Mouse (Mus musculus): ENCODE measurements at regions not wholly inside any gene's neighbourhood (a gene's known extent, or its start where the extent isn't known, plus 50 kb on each side); places are given as distances from the start of the nearest gene placed in this dataset.

DNA sequence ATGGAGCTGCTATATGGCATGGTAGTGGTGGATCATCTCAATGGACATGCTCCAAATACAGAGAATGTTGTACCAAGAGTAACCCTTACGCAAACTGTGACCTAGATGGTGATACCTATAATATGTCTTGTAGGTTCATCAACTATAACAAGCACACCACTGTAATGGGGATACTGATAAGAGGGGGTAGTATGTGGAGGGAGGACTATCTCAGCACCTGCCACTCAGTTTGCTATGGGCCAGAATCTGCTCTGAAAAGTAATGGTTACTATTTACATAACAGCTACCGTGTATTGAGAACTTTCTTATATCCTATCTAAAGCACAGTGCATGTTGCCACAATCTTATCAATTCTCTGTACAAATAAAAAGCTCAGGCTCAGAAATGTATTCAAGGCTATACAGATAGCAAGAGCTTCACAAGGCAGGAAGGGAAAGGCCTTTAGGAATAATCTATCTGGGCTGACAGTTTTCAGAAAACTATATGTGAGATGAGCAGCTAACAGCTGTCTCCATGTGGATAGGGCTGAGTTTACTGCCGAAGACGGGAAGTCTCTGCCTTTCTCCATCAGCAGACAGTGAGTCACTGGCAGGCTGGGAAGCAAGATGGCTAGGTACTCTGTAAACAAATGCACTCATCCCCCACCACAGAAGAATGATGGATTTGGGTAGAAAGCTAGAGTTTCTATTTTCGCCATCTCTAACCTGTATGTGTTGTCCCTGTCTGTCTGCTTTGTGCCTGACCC lies 77.1 kb upstream of the Nck2 start:
- TF ChIP-seq HCFC1 (IDR thresholded peaks at IDR 0.05; ENCODE audit: borderline replicate concordance, insufficient read depth, low read length) (no peak), ZNF384 (IDR thresholded peaks at IDR 0.05; ENCODE audit: low read depth, low read length) (no peak), ZC3H11A (IDR thresholded peaks at IDR 0.05; ENCODE audit: borderline replicate concordance, low read depth, low read length) (no peak)

Data from ES-E14 (cell line).